Mouse (Mus musculus) lung, embryonic 14.5 days (tissue): Measurements from ENCODE around the gene Nfkbie. TPM values are rescaled to one million over a fixed set of nuclear protein-coding genes. Genes with fewer than 3 reads are reported as not detected.

ENCODE experiments used
- ATAC-seq: fragments of 200-750 bp; cut with Nextera tagmentation; 2 replicates; pipeline ENCODE4 v1.8.0; 2017; ENCODE audit warnings: mild to moderate bottlenecking, moderate TSS enrichment, moderate library complexity; ENCODE audit not compliant: insufficient read depth
- DNase-seq: peaks from one replicate; pipeline ENCODE4 v3.0.0-alpha.2; 2015
- H3K27ac ChIP-seq: fragments of 300-500 bp; sonication (generic); 2 replicates; pipeline ENCODE4 v1.5.1; 2014; ENCODE audit warnings: low read depth, mild to moderate bottlenecking, moderate library complexity
- H3K27me3 ChIP-seq: fragments of 300-500 bp; sonication (generic); 2 replicates; pipeline ENCODE4 v1.6.1; 2014; ENCODE audit warnings: low read length, control low read depth; ENCODE audit not compliant: insufficient read depth
- H3K36me3 ChIP-seq: fragments of 300-500 bp; sonication (generic); 2 replicates; pipeline ENCODE4 v1.6.1; 2014; ENCODE audit warnings: control low read depth; ENCODE audit not compliant: insufficient read depth
- H3K4me1 ChIP-seq: fragments of 300-500 bp; sonication (generic); 2 replicates; pipeline ENCODE4 v1.6.1; 2014; ENCODE audit warnings: antibody characterized with exemption, control low read depth; ENCODE audit not compliant: insufficient read depth
- H3K4me2 ChIP-seq: fragments of 300-500 bp; sonication (generic); 2 replicates; pipeline ENCODE4 v1.6.1; 2014; ENCODE audit warnings: mild to moderate bottlenecking
- H3K4me3 ChIP-seq: fragments of 300-500 bp; sonication (generic); 2 replicates; pipeline ENCODE4 v1.5.1; 2014; ENCODE audit warnings: low read depth, low read length
- H3K9ac ChIP-seq: fragments of 300-500 bp; sonication (generic); 2 replicates; pipeline ENCODE4 v1.6.1; 2014
- H3K9me3 ChIP-seq: fragments of 300-500 bp; sonication (generic); 2 replicates; pipeline ENCODE4 v1.6.1; 2016; ENCODE audit warnings: low read depth, low read length, control low read depth
- CTCF ChIP-seq: IDR thresholded peaks from 2 replicates; pipeline ENCODE4 v1.5.1; 2016; ENCODE audit warnings: antibody characterized with exemption, low read depth
- WGBS: fragments of 180-500 bp; shearing (Covaris S2); extraction: QIAGEN DNeasy Blood & Tissue Kit; methylation state at CpG from one replicate; pipeline ENCODE4 v1.1.7; 2014; 5-methylcytosine and 5-hydroxymethylcytosine counted together
- polyA plus RNA-seq: library from polyadenylated mRNA; unstranded; fragments of >200 nt; fragmentation: Nextera tagmentation; extraction: Ambion mirVana; gene quantifications from 2 replicates; pipeline ENCODE4 v1.2.1, GENCODE M21; 2014

The Nfkbie gene
- polyA plus RNA-seq, 1 experiment from 2014 or later, result 3.1 TPM

DNA sequence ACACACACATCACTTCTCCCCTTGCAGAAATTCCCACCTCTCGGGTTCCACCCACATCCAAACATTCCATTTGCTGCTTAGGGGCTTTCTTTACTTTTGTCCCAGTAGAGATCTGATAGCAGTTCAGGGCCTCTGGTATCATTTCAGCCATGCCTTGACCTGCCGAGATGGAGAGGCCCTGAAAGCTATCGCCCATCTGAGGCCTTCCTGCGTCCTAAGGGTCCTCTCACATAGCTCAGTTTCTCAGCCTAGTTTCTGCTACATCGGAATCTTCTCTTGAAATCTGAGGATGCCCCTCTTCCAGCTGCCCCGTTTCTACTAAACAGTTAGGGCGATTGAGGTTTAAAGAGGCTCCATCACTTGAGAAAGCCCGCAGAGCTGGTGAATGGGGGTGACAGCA is 38.7 kb downstream of the Nfkbie start:
- no peaks in the 10 kb centered on the region for H3K9me3 ChIP-seq
- DNase-seq (no peak), ATAC-seq (no peak)
- H3K27me3 ChIP-seq, result no peaks in the 10 kb centered on the region
- no peak for TF ChIP-seq CTCF
- H3K27ac ChIP-seq, result no peak overlapping the region
- H3K4me2 ChIP-seq, result peak overlapping the region; percentile 100
- H3K36me3 ChIP-seq, result peaks cover 14% of the 10 kb centered on the region; the same call in 1 of the 2 replicates
- peaks cover 36% of the 10 kb centered on the region for H3K4me1 ChIP-seq
- H3K9ac ChIP-seq, result no peak overlapping the region
- peak overlapping the region; percentile 63 for H3K4me3 ChIP-seq
- 36% methylated on average over 8 of the region's 8 CpGs for WGBS

DNA sequence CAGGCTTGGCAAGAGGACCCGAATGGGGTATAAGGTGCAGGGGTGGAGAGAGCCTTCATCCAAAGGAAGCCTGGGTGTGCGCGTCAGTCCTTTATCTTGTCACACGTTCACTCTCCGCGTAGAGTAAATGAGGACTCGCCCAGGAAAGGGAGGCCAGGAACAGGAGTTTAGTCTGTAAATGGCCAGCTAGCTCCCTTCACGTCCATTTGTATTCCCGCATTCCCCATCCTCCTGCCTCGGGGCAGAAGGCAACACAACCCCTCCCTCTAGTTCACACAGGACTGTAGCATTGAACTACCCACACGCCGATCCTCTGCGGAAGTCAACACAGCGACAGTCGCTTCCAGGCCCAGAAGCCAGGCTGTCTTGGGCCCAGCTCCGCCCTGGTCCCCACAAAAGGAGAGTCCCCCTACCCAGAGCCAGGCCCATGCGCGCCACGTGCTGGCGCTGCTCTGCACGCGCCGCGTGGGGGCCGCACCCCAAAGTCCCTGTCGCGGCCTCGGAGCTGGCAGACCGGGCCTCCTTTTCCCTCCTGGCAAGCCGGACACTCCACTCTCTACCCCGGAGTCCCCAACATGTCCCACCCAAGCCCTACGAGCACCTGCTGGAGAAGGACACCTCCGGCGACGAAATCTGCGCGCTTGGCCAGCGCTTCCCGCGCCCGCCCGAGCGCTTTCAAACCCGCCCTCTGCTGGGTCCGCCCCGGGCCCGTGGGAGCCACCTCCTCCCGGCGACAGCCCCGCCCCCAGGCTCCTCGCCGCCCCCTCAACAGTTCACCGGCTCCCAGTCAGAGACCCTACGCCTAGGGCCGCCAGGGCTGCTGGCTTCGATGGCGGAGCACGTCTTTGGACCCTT is 39.6 kb downstream of the Nfkbie start:
- peaks cover 42% of the 10 kb centered on the region for H3K4me1 ChIP-seq
- no peak for TF ChIP-seq CTCF
- H3K9ac ChIP-seq, result peak overlapping the region; percentile 70
- no peaks in the 10 kb centered on the region for H3K27me3 ChIP-seq
- ATAC-seq (peak; percentile 81), DNase-seq (peak; percentile 85)
- 0 out of 2 replicates have a peak, but pooled peaks cover 4% of the 10 kb centered on the region for H3K36me3 ChIP-seq
- peak overlapping the region; percentile 38; the same call in 1 of the 2 replicates for H3K27ac ChIP-seq
- under 1% methylated on average over 57 of the region's 58 CpGs for WGBS
- peak overlapping the region; percentile 100 for H3K4me2 ChIP-seq
- no peaks in the 10 kb centered on the region for H3K9me3 ChIP-seq
- peak overlapping the region; percentile 63 for H3K4me3 ChIP-seq

DNA sequence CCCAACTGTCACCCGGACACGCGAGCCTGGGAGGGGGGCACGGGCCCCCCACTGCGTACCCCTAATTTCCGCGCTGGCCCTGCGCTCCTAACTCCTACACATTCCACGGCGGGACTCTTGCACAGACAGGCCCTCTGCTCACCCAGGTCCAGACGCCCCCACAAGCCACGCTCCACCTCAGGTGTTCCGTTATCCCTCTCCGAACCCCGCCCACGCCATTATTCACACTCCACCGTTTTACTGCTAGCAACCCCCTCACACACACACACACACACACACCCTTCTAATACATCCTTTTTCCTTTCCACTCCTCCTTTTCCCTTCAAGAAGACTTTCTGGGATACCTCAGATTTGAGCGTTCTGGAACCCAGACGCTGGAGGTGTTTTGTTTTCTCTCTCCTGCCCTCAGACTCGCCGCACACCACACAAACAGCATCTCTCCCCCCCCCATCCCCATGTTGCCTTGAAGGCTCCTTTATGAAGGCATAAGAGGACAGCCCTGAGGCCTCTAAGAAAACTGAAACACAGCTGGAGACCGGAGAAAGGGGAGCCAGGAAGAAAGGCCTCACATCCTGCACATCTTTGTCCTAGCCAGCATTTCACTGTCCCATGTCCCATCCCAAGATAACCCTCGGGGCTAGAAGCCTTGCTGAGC is 40.4 kb downstream of the Nfkbie start:
- no peak for ATAC-seq

DNA sequence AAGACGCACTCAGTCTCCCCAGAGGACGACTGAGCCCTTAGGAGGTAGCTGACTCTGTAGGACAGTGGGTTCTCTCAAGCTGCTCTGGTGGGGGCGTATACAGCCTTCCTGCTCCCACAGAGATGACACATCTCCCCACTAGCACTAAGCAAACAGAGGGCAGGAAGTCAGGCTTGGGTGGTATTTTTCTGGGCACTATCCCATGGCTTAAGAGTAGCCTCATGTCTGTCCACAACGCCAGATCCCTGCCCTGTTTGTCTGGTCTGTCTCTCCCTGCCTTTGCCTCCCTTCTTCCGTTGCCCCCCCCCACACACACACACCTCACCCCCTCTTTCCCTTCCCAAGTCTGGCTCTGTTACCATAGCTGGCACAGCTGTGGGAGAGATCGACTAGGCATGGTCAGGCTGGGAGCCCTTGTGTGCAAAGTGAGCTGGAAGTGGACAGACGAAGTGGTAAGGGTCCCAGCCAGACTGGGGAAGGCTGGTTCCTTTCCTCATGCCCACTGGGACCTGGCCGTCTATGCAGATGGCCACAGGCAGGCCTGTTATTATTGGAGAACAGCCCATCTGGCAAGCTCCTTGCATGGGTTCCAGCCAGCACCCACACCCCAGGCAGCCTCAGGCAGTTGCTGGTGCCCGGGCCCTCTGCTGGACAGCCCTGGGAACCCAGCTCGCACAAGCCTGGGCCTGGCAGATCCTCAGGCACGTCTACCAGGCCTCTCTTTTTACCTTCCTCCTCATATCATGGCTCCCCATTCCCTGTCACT is 41.3 kb downstream of the Nfkbie start:
- Histone ChIP-seq H3K9me3 (no peaks in the 10 kb centered on the region), H3K36me3 (no peaks in the 10 kb centered on the region), H3K4me1 (peaks cover 44% of the 10 kb centered on the region), H3K27ac (no peak overlapping the region), H3K9ac (no peak overlapping the region), H3K27me3 (peaks cover 13% of the 10 kb centered on the region; the same call in 1 of the 2 replicates), H3K4me3 (no peak overlapping the region), H3K4me2 (no peak overlapping the region)
- 31% methylated on average over 11 of the region's 11 CpGs for WGBS
- ATAC-seq, result peak; percentile 52
- peak; percentile 84 for TF ChIP-seq CTCF
- peak; percentile 77 for DNase-seq

More for the DNA sequence above, 40.4 kb downstream of the Nfkbie start:
- peak overlapping the region; percentile 70 for H3K9ac ChIP-seq
- peak overlapping the region; percentile 63 for H3K4me3 ChIP-seq
- no peak for DNase-seq
- H3K4me1 ChIP-seq, result peaks cover 42% of the 10 kb centered on the region
- no peak for TF ChIP-seq CTCF
- H3K4me2 ChIP-seq, result peak overlapping the region; percentile 100
- no peaks in the 10 kb centered on the region for H3K9me3 ChIP-seq
- 10% methylated on average over 23 of the region's 23 CpGs for WGBS
- no peaks in the 10 kb centered on the region for H3K36me3 ChIP-seq
- H3K27me3 ChIP-seq, result peaks cover 3% of the 10 kb centered on the region; the same call in 1 of the 2 replicates
- H3K27ac ChIP-seq, result no peak overlapping the region; the same call in 1 of the 2 replicates

- H3K36me3 ChIP-seq, result no peaks in the 10 kb centered on the region
- no peaks in the 10 kb centered on the region for H3K9me3 ChIP-seq
- TF ChIP-seq CTCF, result no peak
- peaks cover 19% of the 10 kb centered on the region; the same call in 1 of the 2 replicates for H3K27me3 ChIP-seq
- no peak overlapping the region for H3K27ac ChIP-seq
- H3K9ac ChIP-seq, result no peak overlapping the region
- DNase-seq (peak; percentile 57), ATAC-seq (no peak)
- no peak overlapping the region for H3K4me2 ChIP-seq
- peaks cover 36% of the 10 kb centered on the region for H3K4me1 ChIP-seq
- WGBS, result 17% methylated on average over 3 of the region's 3 CpGs
- no peak overlapping the region for H3K4me3 ChIP-seq
These were observed 42.3 kb downstream of the Nfkbie start for GRCm38 (mm10) chr17:45597787-45598186.

- no peak for TF ChIP-seq CTCF
- Histone ChIP-seq H3K9ac (no peak overlapping the region), H3K4me2 (no peak overlapping the region), H3K4me3 (no peak overlapping the region), H3K36me3 (no peaks in the 10 kb centered on the region), H3K27ac (no peak overlapping the region), H3K4me1 (peaks cover 31% of the 10 kb centered on the region), H3K9me3 (no peaks in the 10 kb centered on the region), H3K27me3 (peaks cover 19% of the 10 kb centered on the region; the same call in 1 of the 2 replicates)
- ATAC-seq, result no peak
- 79% methylated on average over 2 of the region's 2 CpGs for WGBS
- DNase-seq, result no peak
These were observed 42.9 kb downstream of the Nfkbie start for GRCm38 (mm10) chr17:45598376-45598775.
